In the genomic region with DNA sequence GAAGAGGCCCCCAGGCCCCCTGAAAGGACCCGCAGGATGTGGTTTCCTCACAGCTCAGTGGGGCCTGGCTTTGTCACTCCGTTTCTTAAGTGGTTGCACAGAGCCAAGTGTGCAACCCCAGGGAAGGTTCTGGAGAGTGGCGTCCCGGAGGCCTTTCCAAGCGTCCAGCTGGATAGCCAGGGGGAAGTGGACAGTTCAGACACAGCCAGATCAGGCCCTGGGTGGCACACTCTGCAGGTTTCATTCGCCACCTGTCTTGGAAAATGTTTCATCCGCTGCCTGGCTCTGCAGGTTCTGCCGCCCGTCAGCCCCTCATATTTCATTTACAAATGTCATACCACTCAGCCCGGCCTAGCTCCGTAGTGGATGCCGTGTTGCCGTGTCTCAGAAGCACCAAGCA, we compare ENCODE assay signal across 8 mouse cellular contexts. TPM values are rescaled to one million over a fixed set of nuclear protein-coding genes. Genes with fewer than 3 reads are reported as not detected.
DNase-seq lines count a peak whose midpoint lies in the region; ATAC-seq lines count a peak whose summit lies in the region.

No protein-coding gene starts in this region.

- peaks cover 20% of the 10 kb centered on the region for H3K27me3 ChIP-seq in neural tube, embryonic 11.5 days (ENCODE audit: control insufficient read depth, insufficient read depth, low read length)
- peaks cover 83% of the 10 kb centered on the region for H3K27me3 ChIP-seq in liver, embryonic 13.5 days

- H3K9me3 ChIP-seq in neural tube, embryonic 11.5 days (ENCODE audit: control insufficient read depth, low read length) = no peaks in the 10 kb centered on the region
- no peaks in the 10 kb centered on the region for H3K9me3 ChIP-seq in liver, embryonic 13.5 days (replicated peaks)

- no peak overlapping the region; the same call in 1 of the 2 replicates for H3K4me3 ChIP-seq in neural tube, embryonic 11.5 days (ENCODE audit: low read depth, low read length)
- H3K4me3 ChIP-seq in liver, embryonic 13.5 days (replicated peaks) = no peak overlapping the region

- no peak overlapping the region for H3K27ac ChIP-seq in neural tube, embryonic 11.5 days (ENCODE audit: low read depth, low read length)
- H3K27ac ChIP-seq in liver, embryonic 13.5 days = no peak overlapping the region

- WGBS in neural tube, embryonic 11.5 days = 54% methylated on average over 13 of the region's 13 CpGs
- 34% methylated on average over 13 of the region's 13 CpGs for WGBS in liver, embryonic 13.5 days (ENCODE audit: insufficient replicate concordance)

- H3K4me2 ChIP-seq in neural tube, embryonic 11.5 days (ENCODE audit: low read depth) = peak overlapping the region; percentile 100
- peak overlapping the region; percentile 97 for H3K4me2 ChIP-seq in liver, embryonic 13.5 days

- peaks cover 11% of the 10 kb centered on the region; the same call in 1 of the 2 replicates for H3K4me1 ChIP-seq in neural tube, embryonic 11.5 days (ENCODE audit: control insufficient read depth, insufficient read depth, low read length)
- peaks cover 33% of the 10 kb centered on the region for H3K4me1 ChIP-seq in liver, embryonic 13.5 days (replicated peaks)

- ATAC-seq in neural tube, embryonic 11.5 days (ENCODE audit: insufficient read depth, low FRiP score, low TSS enrichment) = peak; percentile 16; the same call in 1 of the 2 replicates
- ATAC-seq in liver, embryonic 13.5 days (ENCODE audit: low read depth) = no peak
- no peak for ATAC-seq in CD4-positive, CD25-positive, alpha-beta regulatory T cell, adult 4 months

- H3K36me3 ChIP-seq in neural tube, embryonic 11.5 days (ENCODE audit: control insufficient read depth, insufficient read depth, low read length) = no peaks in the 10 kb centered on the region
- no peaks in the 10 kb centered on the region for H3K36me3 ChIP-seq in liver, embryonic 13.5 days

- peak overlapping the region; percentile 59 for H3K9ac ChIP-seq in neural tube, embryonic 11.5 days (ENCODE audit: low read length)
- H3K9ac ChIP-seq in liver, embryonic 13.5 days = no peak overlapping the region

- peak; percentile 67 for DNase-seq in cerebellum, adult 11-12 months
- DNase-seq in cerebellum, postnatal 4 days (ENCODE audit: low spot score in 2 of 2) = no peak
- DNase-seq in neural tube, embryonic 11.5 days (ENCODE audit: low spot score) = no peak
- DNase-seq in neural tube, embryonic 10.5 days (ENCODE audit: extremely low spot score, low spot score) = no peak
- DNase-seq in liver, embryonic 13.5 days = no peak
- DNase-seq in embryo, embryonic 11 days = no peak
- DNase-seq in embryo, embryonic 10 days (ENCODE audit: low spot score) = no peak

RNA-seq across cellular contexts. Expression of a gene that starts 2.5 kb away (rescaled TPM):
- 3.5 and 3.8 TPM in 2 replicates for polyA plus RNA-seq in neural tube, embryonic 11.5 days (2014; fragmentation: Nextera tagmentation; extraction: Ambion mirVana)
- 0.25 and 0.30 TPM in 2 replicates for polyA plus RNA-seq in liver, embryonic 13.5 days (2015; fragmentation: Nextera tagmentation; extraction: Ambion mirVana)
- under 1 TPM in 1 of 2 experiments, not detected in 1; 0.75 TPM for polyA plus RNA-seq in CD4-positive, CD25-positive, alpha-beta regulatory T cell, adult 4 months (2017; shearing (Covaris generic))
